Mouse (Mus musculus) neutrophil, adult 5-6 weeks (primary cell): ENCODE data around the gene Cc2d2b. TPM values are rescaled to one million over a fixed set of nuclear protein-coding genes. Genes with fewer than 3 reads are reported as not detected.

Source experiments
- ATAC-seq: fragments of 151-379, 151-347 bp; 2 replicates; pipeline ENCODE4 v1.8.0; 2017; ENCODE audit warnings: mild to moderate bottlenecking, moderate TSS enrichment; ENCODE audit not compliant: insufficient number of reproducible peaks, poor library complexity, low FRiP score, severe bottlenecking; ENCODE audit errors: extremely low read depth
- total RNA-seq: library from RNA; stranded (forward); fragments of 200-1000 nt; gene quantifications from 2 replicates; pipeline ENCODE4 v1.2.3, GENCODE M21; 2017

Cc2d2b gene
- total RNA-seq, 1 experiment from 2014 or later = 1.2 TPM

GRCm38 (mm10) chr19:40826735-40827134, 78.2 kb downstream of the Cc2d2b start:
- no peak for ATAC-seq

- ATAC-seq = no peak
Observed at GRCm38 (mm10) chr19:40830198-40830597, 81.6 kb downstream of the Cc2d2b start.

GRCm38 (mm10) chr19:40830703-40831415, 82.3 kb downstream of the Cc2d2b start, which contains the start of gene Ccnj:
Gene Ccnj, plus strand, starts transcription at chr19:40831279.
- peak; percentile 63 for ATAC-seq

GRCm38 (mm10) chr19:40831416-40832201, 83.1 kb downstream of the Cc2d2b start:
- 0 out of 2 replicates have a peak, but pooled peaks have one; percentile 1 for ATAC-seq

DNA sequence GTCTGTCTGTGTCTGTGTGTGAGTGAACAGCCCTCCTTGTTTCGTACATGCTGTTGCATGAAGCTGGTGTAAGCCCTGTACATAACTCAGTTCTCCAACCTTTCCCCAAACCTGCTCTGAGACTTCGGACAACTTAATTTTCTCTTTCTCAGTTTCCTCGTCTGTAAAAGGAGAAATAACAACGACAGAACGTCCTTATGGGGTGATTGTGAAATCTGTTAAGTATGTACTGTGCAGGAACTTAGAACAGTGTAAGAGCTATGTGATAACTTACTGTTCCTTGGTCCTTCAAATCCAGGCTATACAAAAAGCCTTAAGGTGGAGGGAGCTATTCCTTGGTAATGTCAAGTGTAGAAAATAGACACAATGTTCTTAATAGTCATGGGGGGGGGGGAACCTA, 83.8 kb downstream of the Cc2d2b start:
- ATAC-seq = no peak

DNA sequence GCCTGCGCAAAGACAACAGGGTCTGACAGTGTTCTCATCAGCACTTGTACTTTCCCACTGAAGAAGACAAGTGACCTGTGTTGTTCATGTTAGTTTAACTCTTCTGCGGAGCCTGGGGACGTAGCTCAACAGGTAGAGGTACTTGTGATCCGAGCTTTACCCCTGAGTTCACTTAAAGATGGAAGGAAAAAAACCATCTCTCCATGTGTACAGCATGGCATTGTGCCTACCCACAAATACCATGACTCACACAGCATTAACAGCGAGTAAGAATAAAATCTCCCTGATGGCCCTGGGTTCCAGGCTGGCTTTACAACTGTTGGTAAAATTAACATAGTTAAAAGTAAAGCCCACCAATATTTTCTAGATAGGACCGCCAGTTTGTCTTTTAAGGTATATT, 85.9 kb downstream of the Cc2d2b start:
- no peak for ATAC-seq

- ATAC-seq = no peak
Observed at GRCm38 (mm10) chr19:40838205-40838604, 89.7 kb downstream of the Cc2d2b start.

DNA sequence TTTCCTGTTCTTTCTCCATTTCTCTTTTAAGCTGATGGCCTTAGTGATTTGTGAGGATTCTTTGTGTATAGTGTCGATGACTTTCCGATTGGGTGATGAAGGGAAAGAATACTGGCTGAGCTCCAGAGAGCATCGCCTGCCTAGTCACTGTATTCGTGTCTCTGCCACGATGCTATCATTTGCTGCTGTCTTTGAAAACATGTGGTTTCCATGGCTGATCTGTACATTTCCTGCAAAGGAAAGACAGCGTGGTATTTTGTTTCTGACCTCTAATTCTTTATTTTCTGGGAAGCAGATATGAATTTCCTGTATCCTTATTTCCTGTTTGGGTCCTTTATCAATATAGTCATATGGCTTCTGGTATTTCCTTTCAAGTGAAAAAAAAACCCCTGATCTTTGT, 91.8 kb downstream of the Cc2d2b start:
- ATAC-seq = no peak

DNA sequence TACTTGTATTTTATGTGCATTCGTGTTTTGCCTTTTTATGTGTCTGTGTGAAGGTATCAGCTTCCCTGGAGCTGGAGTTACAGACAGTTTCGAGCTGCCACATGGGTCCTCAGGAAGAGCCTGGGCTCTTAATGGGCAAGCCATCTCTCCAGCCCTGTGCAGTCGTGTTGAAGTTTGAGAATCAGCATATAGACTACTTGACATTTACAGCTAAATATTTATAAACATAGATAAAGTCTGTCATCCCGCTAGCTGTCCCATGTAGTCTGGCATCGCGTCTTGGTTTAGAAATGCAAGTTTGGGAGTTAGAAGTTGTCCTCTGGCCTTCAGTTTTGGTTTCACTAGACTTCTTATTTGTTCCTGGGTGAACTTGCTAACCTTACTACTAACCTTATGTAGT, 92.5 kb downstream of the Cc2d2b start:
- ATAC-seq = no peak

- ATAC-seq = no peak
Observed at GRCm38 (mm10) chr19:40841593-40841992, 93.0 kb downstream of the Cc2d2b start.

DNA sequence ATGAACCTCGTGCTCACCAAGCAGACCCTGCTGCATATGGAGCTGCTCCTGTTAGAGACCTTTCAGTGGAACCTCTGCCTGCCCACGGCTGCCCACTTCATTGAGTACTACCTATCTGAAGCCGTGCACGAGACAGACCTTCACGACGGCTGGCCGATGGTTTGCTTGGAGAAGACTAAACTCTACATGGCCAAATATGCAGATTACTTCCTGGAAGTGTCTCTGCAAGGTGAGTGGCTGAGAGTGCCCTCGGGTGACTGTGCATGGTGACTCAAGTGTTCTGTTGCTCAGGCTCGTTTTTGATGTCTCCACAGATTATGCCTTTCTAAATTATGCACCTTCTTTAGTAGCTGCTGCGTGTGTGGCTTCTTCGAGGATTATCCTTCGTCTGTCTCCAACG, 96.2 kb downstream of the Cc2d2b start:
- no peak for ATAC-seq

DNA sequence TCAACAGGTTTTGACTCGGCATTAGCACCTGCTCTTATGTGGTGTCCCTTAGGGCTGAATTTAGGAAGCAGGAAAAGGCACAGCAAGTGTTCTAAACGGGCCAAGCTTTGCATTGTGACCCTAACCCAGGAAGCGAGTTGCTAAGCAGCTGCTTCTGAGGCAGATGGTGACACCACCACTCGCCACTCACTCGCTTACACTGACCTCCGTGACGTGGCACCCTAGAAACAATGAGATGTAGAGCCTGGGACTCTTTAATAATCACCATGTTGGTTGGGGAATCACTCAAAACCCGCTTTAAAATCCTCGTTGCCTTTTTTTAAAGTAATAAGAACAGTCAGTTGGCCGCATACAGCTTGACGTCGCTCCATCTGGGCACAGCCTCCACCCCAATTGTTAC, 100.8 kb downstream of the Cc2d2b start:
- ATAC-seq = no peak

DNA sequence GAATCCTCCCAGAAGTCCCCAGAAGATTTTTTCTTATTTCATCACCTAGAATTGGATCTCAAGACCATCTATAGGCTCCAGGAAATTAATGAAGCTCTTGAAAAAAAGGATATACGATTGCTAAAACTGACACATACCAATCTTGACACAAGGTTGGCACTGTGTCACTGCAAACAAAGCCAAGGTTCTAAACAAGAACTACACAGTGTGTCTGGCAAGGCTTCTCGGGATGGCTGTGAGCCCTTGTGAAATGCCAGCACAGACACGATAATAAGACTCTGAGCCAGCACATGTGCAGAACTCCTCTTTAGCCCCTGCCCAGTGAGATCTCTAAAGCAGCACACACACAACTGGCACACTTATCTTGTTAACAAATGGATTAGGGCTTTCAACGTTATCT, 111.0 kb downstream of the Cc2d2b start:
- no peak for ATAC-seq

GRCm38 (mm10) chr19:40868284-40868683, 119.7 kb downstream of the Cc2d2b start:
- ATAC-seq = no peak

DNA sequence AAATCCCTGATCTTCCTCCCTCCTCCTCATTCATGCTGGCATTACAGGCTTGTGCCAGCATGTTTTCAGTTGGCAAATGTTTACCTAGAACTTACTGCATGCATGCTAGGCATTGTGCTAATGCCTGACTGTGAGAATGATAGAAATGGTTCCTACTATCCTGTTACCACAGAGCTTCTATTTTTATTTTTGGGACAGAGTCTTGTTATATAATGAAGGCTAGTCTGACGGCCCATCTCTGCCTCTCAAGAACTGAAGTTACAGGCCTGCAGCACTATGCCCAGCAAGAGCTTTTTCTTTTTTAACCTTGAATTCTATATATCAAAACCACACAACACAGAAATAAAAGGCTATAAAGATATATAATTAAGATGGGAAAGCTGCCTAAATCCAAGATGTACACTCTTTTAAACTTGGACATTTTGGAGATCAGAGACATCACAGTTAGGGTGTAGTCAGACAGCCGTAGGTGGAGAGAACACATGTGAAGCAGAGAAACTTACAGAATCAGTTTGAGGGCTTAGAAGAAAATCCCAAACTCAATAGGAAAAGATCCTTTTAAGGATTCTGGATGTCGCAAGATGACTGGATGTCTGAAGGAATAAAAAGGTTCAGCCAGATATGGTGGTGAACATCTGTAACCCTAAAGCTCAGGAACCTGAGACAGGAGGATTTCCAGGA, 121.0 kb downstream of the Cc2d2b start:
- ATAC-seq = no peak

DNA sequence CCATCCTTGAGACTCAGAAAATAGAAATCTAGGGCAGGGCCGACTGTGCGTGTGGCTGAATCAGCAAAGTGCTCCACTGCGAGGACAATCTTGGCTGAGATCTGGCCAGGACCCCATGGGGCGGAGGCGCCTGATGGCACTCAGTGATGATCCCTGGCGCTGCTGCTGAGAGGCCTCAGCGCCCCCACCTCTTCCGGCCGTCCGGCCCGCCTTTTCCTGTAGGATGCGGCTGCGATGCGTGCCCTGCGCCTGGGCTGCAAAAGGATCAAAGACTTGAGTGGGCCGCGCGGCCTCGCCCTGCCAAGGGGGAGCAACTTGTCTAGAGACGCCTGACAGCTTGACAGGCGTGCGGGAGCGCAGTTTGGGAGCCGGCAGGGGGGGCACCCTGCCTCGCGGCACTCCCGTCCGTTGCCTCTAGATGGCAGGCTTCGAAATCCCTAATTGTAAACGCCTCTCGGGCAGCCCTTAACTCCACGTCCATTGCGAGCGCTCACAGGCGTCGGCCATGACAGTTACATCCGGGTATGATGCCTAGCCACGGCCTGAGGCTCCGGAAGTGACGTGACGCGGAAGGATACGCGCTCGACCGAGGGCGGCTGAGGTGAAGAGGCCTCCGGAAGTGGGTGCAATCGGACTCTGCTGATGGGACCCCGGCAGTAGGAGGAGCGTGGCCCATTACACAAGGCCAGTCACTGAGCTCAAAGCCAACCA, 124.6 kb downstream of the Cc2d2b start:
- peak; percentile 98 for ATAC-seq
